Mouse (Mus musculus): Measurements from ENCODE around the gene Rbms3. TPM values are rescaled to one million over a fixed set of nuclear protein-coding genes. Genes with fewer than 3 reads are reported as not detected.

Gene Rbms3
- total and polyA plus RNA-seq, 2 experiments from 2014 or later: 43.3 to 59.9 TPM

DNA sequence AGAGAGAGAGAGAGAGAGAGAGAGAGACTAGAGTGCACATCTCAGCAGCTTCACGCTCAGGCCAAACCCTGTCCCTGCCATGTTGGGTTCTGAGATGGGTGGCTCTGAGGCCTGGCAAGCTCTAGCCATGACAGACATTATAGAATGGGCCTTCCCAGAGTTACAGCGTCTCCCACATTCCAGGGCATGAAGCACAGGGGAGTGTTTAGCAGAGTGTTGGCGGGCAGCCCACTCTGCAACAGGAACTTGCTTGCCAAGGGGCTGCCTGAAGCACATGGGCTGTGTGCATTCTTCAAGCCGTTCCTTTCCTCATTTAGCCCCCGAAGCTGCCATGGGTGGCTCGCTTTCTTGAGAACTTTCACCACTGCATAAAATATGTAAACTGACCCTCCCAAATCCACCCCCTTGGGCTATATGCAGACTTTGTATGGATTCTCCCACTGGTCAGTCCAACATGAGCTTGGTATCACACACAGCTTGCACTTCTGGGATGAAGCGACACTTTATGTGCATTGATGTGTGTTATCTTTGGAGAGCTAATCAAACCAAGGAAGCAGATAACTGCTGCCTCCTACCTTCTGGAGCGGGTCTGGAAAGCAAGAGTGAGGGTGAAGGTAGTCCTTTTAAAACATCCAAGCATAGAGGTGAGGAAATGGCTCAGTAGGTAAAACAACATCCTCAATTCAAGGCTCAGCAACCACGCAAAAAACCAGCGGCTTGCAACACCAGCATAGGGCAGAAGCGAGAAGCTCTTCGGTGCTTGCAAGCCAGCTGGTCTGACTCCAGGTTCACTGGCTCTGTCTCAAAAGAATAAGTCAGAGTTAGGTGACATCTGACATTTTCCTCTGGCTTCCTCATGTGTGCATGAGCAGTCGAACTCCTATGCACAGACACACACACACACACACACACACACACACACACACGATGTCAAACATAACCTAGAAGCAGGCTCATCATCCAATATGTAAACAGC, 436.9 kb downstream of the Rbms3 start:
- no peak overlapping the region for H3K4me2 ChIP-seq (ENCODE audit: low read depth, low read length, poor library complexity, severe bottlenecking)
- H3K9ac ChIP-seq (replicated peaks; ENCODE audit: low read length, poor library complexity, severe bottlenecking): no peak overlapping the region
- TF ChIP-seq CTCF (IDR thresholded peaks at IDR 0.05): no peak
- H3K27me3 ChIP-seq (ENCODE audit: insufficient read depth, low read length): no peaks in the 10 kb centered on the region
- ATAC-seq (ENCODE audit: low FRiP score) (no peak), DNase-seq (ENCODE audit: low spot score) (peak; percentile 73)
- 75% methylated on average over 14 of the region's 14 CpGs for WGBS
- H3K9me3 ChIP-seq (ENCODE audit: low read length): no peaks in the 10 kb centered on the region
- no peak overlapping the region for H3K4me3 ChIP-seq (ENCODE audit: low read depth, low read length)
- H3K36me3 ChIP-seq (ENCODE audit: insufficient read depth, low read length): no peaks in the 10 kb centered on the region
- H3K4me1 ChIP-seq (ENCODE audit: insufficient read depth, low read length): no peaks in the 10 kb centered on the region
- H3K27ac ChIP-seq (ENCODE audit: low read depth, low read length): no peak overlapping the region

DNA sequence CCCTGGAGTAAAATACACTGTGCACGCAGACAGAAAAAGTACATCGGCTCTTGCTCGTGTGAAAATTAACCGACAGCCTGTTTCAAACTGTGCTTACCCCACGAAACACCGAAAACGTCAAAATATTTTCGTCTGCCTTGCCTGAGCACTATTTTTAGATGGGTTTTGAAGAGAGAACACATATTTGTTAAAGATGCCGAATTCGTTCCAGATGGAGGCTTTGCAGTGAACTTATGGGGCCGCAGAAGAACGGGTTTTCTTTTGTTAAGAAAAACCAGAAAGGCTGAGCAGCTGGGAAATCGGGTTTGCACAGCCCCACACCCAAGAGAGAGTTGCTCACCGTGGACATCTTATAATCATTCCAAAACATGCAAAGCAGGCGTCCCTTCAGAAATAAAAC, 437.6 kb downstream of the Rbms3 start:
- Histone ChIP-seq H3K4me2 (ENCODE audit: low read depth, low read length, poor library complexity, severe bottlenecking) (no peak overlapping the region), H3K27ac (ENCODE audit: low read depth, low read length) (no peak overlapping the region), H3K36me3 (ENCODE audit: insufficient read depth, low read length) (no peaks in the 10 kb centered on the region), H3K4me1 (ENCODE audit: insufficient read depth, low read length) (no peaks in the 10 kb centered on the region), H3K4me3 (ENCODE audit: low read depth, low read length) (no peak overlapping the region), H3K9me3 (ENCODE audit: low read length) (no peaks in the 10 kb centered on the region), H3K9ac (replicated peaks; ENCODE audit: low read length, poor library complexity, severe bottlenecking) (no peak overlapping the region), H3K27me3 (ENCODE audit: insufficient read depth, low read length) (no peaks in the 10 kb centered on the region)
- DNase-seq (ENCODE audit: low spot score) (no peak), ATAC-seq (ENCODE audit: low FRiP score) (no peak)
- no peak for TF ChIP-seq CTCF (IDR thresholded peaks at IDR 0.05)
- 52% methylated on average over 15 of the region's 15 CpGs for WGBS

DNA sequence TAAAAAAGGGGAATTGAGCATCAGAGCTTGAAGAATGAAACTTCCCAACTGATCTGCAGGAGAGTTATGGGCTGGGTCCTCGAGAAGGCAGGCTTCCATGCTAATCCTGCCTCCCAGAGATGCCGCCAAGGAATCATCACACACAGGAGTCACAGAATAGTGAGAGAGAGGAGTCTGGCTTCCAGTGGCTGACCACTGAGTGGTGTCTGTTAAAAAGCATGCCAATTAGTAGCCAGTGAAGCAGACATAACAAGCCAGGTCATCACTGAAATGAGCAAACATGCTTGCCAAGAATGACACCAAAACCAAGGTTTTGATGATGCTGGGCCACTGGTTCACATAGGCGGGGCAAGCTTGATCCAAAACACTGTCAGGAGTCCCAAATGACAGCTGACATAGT, 441.3 kb downstream of the Rbms3 start:
- Histone ChIP-seq H3K27ac (ENCODE audit: low read depth, low read length) (no peak overlapping the region), H3K4me1 (ENCODE audit: insufficient read depth, low read length) (no peaks in the 10 kb centered on the region), H3K9ac (replicated peaks; ENCODE audit: low read length, poor library complexity, severe bottlenecking) (no peak overlapping the region), H3K36me3 (ENCODE audit: insufficient read depth, low read length) (no peaks in the 10 kb centered on the region), H3K27me3 (ENCODE audit: insufficient read depth, low read length) (no peaks in the 10 kb centered on the region), H3K4me3 (ENCODE audit: low read depth, low read length) (no peak overlapping the region), H3K4me2 (ENCODE audit: low read depth, low read length, poor library complexity, severe bottlenecking) (no peak overlapping the region), H3K9me3 (ENCODE audit: low read length) (no peaks in the 10 kb centered on the region)
- 73% methylated on average over 3 of the region's 3 CpGs for whole genome bisulfite sequencing
- TF ChIP-seq CTCF (IDR thresholded peaks at IDR 0.05): no peak
- peak; percentile 66 for DNase-seq (ENCODE audit: low spot score)
- no peak for ATAC-seq (ENCODE audit: low FRiP score)

DNA sequence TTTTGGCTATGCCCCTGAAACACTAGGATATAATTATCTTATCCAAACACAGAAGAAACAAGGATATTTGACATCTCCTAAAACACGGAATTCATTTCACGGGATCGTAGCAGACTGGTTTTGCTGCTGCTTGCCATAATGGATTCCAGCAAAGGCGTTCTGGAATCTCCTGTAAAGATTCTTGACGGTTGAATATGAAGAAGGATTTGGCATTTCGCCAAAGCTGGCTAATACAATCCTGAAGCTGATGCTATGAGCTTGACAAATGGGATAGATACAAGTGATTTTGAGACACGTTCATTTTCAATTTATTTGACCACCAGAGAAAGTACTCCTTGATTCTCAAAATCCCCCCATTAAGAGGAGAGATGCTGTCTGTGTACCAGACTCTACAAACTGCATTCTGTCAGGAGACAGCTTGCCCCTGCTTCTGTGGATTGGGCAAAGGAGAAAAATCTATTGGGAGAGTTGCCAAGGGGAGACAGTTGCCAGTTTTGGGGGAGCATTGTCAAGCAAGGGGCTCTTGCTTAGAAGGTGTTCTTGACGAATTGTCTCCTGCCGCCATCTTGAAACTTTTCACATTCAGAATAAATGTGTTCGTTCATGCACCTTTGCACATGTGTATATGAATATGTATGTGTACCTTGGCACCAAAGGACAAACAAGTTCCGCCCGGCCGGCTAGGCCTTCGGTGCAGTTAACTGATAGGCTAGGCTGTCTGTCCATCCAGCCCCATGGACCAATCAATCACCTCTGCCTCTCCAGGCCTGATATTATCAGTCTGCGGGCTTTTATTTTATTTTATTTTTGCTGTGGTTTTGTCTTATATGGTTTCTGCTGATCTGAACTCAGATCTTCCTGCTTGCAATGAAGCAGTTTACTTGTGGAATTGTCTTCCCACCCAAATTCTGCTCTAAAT, 442.3 kb downstream of the Rbms3 start:
- ATAC-seq (ENCODE audit: low FRiP score) (no peak), DNase-seq (ENCODE audit: low spot score) (peak; percentile 25)
- Histone ChIP-seq H3K4me3 (ENCODE audit: low read depth, low read length) (no peak overlapping the region), H3K36me3 (ENCODE audit: insufficient read depth, low read length) (no peaks in the 10 kb centered on the region), H3K9ac (replicated peaks; ENCODE audit: low read length, poor library complexity, severe bottlenecking) (no peak overlapping the region), H3K4me2 (ENCODE audit: low read depth, low read length, poor library complexity, severe bottlenecking) (no peak overlapping the region), H3K4me1 (ENCODE audit: insufficient read depth, low read length) (no peaks in the 10 kb centered on the region), H3K27ac (ENCODE audit: low read depth, low read length) (no peak overlapping the region), H3K27me3 (ENCODE audit: insufficient read depth, low read length) (no peaks in the 10 kb centered on the region), H3K9me3 (ENCODE audit: low read length) (no peaks in the 10 kb centered on the region)
- TF ChIP-seq CTCF (IDR thresholded peaks at IDR 0.05): no peak
- 78% methylated on average over 15 of the region's 15 CpGs for WGBS

DNA sequence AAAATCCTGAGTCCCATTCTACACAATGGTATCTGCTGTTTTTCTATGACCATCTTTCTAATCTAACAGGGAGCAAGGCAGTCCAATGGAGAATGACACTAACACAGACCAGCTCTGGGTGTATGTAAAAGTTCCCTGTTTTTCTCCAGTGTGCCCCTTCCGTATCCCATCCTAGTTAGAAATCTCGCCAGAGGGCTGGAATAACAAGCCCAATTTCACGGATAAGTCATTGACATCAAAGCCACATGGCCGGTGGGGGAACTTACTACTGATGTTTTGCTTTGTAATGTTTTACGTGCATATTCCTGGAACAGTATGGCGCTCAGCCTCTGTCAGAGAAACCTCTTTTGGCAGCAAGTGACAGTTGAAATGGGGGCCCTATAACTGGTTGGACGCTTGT, 449.1 kb downstream of the Rbms3 start:
- no peaks in the 10 kb centered on the region for H3K27me3 ChIP-seq (ENCODE audit: insufficient read depth, low read length)
- H3K27ac ChIP-seq (ENCODE audit: low read depth, low read length): no peak overlapping the region
- H3K9ac ChIP-seq (replicated peaks; ENCODE audit: low read length, poor library complexity, severe bottlenecking): no peak overlapping the region
- WGBS: 58% methylated on average over 7 of the region's 7 CpGs
- DNase-seq (ENCODE audit: low spot score) (no peak), ATAC-seq (ENCODE audit: low FRiP score) (no peak)
- TF ChIP-seq CTCF (IDR thresholded peaks at IDR 0.05): no peak
- no peaks in the 10 kb centered on the region for H3K4me1 ChIP-seq (ENCODE audit: insufficient read depth, low read length)
- H3K9me3 ChIP-seq (ENCODE audit: low read length): no peaks in the 10 kb centered on the region
- no peak overlapping the region for H3K4me2 ChIP-seq (ENCODE audit: low read depth, low read length, poor library complexity, severe bottlenecking)
- no peak overlapping the region for H3K4me3 ChIP-seq (ENCODE audit: low read depth, low read length)
- no peaks in the 10 kb centered on the region for H3K36me3 ChIP-seq (ENCODE audit: insufficient read depth, low read length)

All from midbrain, postnatal 0 days (tissue).